Mouse (Mus musculus) neutrophil, adult 5-6 weeks (primary cell): ENCODE results near the gene Rap1a. TPM values are rescaled to one million over a fixed set of nuclear protein-coding genes. Genes with fewer than 3 reads are reported as not detected.
A peak's percentile ranks its signal among the peaks of the same experiment; 100 is the strongest.

Source experiments
- ATAC-seq: fragments of 151-379, 151-347 bp; 2 replicates; pipeline ENCODE4 v1.8.0; 2017; ENCODE audit warnings: mild to moderate bottlenecking, moderate TSS enrichment; ENCODE audit not compliant: insufficient number of reproducible peaks, poor library complexity, low FRiP score, severe bottlenecking; ENCODE audit errors: extremely low read depth
- total RNA-seq: library from RNA; stranded (forward); fragments of 200-1000 nt; gene quantifications from 2 replicates; pipeline ENCODE4 v1.2.3, GENCODE M21; 2017

Gene Rap1a
- total RNA-seq = 146 and 151 TPM in 2 replicates

- ATAC-seq = peak; percentile 58
Observed at GRCm38 (mm10) chr3:105801191-105802166, at the start of gene Rap1a. Gene Rap1a, minus strand, starts transcription at chr3:105801336.

- no peak for ATAC-seq
Observed at GRCm38 (mm10) chr3:105846294-105847069, 45.3 kb upstream of the Rap1a start.

GRCm38 (mm10) chr3:105839836-105840235 lies 38.7 kb upstream of the Rap1a start:
- ATAC-seq = no peak

GRCm38 (mm10) chr3:105838655-105839054 lies 37.5 kb upstream of the Rap1a start:
- ATAC-seq = no peak

- ATAC-seq = no peak
Observed at GRCm38 (mm10) chr3:105836883-105837282, 35.7 kb upstream of the Rap1a start.

GRCm38 (mm10) chr3:105835875-105836274 lies 34.7 kb upstream of the Rap1a start:
- ATAC-seq = no peak

- ATAC-seq = no peak
Observed at GRCm38 (mm10) chr3:105831584-105831983, 30.4 kb upstream of the Rap1a start.

GRCm38 (mm10) chr3:105825501-105826161 lies 24.5 kb upstream of the Rap1a start:
- ATAC-seq = peak; percentile 88

- no peak for ATAC-seq
Observed at GRCm38 (mm10) chr3:105824704-105825103, 23.6 kb upstream of the Rap1a start.

- ATAC-seq = no peak
Observed at GRCm38 (mm10) chr3:105824103-105824502, 23.0 kb upstream of the Rap1a start.

- ATAC-seq = no peak
Observed at GRCm38 (mm10) chr3:105823609-105824008, 22.5 kb upstream of the Rap1a start.

GRCm38 (mm10) chr3:105821504-105821903 lies 20.4 kb upstream of the Rap1a start:
- no peak for ATAC-seq

GRCm38 (mm10) chr3:105820272-105820671 lies 19.1 kb upstream of the Rap1a start:
- ATAC-seq = no peak

- ATAC-seq = no peak
Observed at GRCm38 (mm10) chr3:105818130-105819004, 17.2 kb upstream of the Rap1a start.

GRCm38 (mm10) chr3:105816089-105816488 lies 15.0 kb upstream of the Rap1a start:
- no peak for ATAC-seq

- peak; percentile 91 for ATAC-seq
Observed at GRCm38 (mm10) chr3:105815236-105815904, 14.2 kb upstream of the Rap1a start.

- ATAC-seq = no peak
Observed at GRCm38 (mm10) chr3:105811146-105811545, 10.0 kb upstream of the Rap1a start.
